Mouse (Mus musculus): ENCODE measurements around the gene Slc25a19. TPM values are rescaled to one million over a fixed set of nuclear protein-coding genes. Genes with fewer than 3 reads are reported as not detected.

The Slc25a19 gene
- total RNA-seq, 1 experiment from 2014 or later, result 14.2 TPM

Other genes starting within 250 kb of the Slc25a19 start
- gene Cdr2l, start 246.4 kb downstream of the Slc25a19 start, total RNA-seq (2017), result not detected in 3 replicates
- 57.9 to 84.5 TPM (median 60.9 TPM) in 3 replicates for gene Mrpl58, start 224.5 kb downstream of the Slc25a19 start, total RNA-seq (2017)
- gene Atp5h, start 208.3 kb downstream of the Slc25a19 start, total RNA-seq (2017), result 553 to 728 TPM (median 631 TPM) in 3 replicates
- 20.7 to 29.6 TPM (median 24.3 TPM) in 3 replicates for gene Kctd2, start 208.2 kb downstream of the Slc25a19 start, total RNA-seq (2017)
- not detected in 3 replicates for gene Trim80, start 187.8 kb downstream of the Slc25a19 start, total RNA-seq (2017)
- gene Slc16a5, start 165.8 kb downstream of the Slc25a19 start, total RNA-seq (2017), result 0.39 TPM in 1 of 3 replicates, not detected in the others
- gene Armc7, start 152.6 kb downstream of the Slc25a19 start, total RNA-seq (2017), result 23.8 to 24.6 TPM (median 24.2 TPM) in 3 replicates
- 154 to 190 TPM (median 179 TPM) in 3 replicates for gene Nt5c, start 136.4 kb downstream of the Slc25a19 start, total RNA-seq (2017)
- gene Jpt1, start 113.9 kb downstream of the Slc25a19 start, total RNA-seq (2017), result 230 to 253 TPM (median 234 TPM) in 3 replicates
- 356 to 417 TPM (median 357 TPM) in 3 replicates for gene Sumo2, start 92.0 kb downstream of the Slc25a19 start, total RNA-seq (2017)
- 44.3 to 90.7 TPM (median 75.8 TPM) in 3 replicates for gene Nup85, start 63.9 kb downstream of the Slc25a19 start, total RNA-seq (2017)
- gene Mrps7, start 24.4 kb downstream of the Slc25a19 start, total RNA-seq (2017), result 20.4 to 30.1 TPM (median 20.7 TPM) in 3 replicates
- gene Gga3, start 24.2 kb downstream of the Slc25a19 start, total RNA-seq (2017), result 32.1 to 47.8 TPM (median 37.8 TPM) in 3 replicates
- 37.5 to 42.1 TPM (median 41.2 TPM) in 3 replicates for gene Mif4gd, start 15.3 kb downstream of the Slc25a19 start, total RNA-seq (2017)
- 28.1 to 56.7 TPM (median 47.2 TPM) in 3 replicates for gene Grb2, start 80.3 kb upstream of the Slc25a19 start, total RNA-seq (2017)
- 10.8 to 33.1 TPM (median 10.9 TPM) in 3 replicates for gene Tmem94, start 137.1 kb upstream of the Slc25a19 start, total RNA-seq (2017)
- 0.19 to 5.1 TPM (median 0.78 TPM) in 3 replicates for gene Caskin2, start 185.3 kb upstream of the Slc25a19 start, total RNA-seq (2017)
- gene Tsen54, start 186.4 kb upstream of the Slc25a19 start, total RNA-seq (2017), result 6.3 to 11.7 TPM (median 7.3 TPM) in 3 replicates
- gene Llgl2, start 195.8 kb upstream of the Slc25a19 start, total RNA-seq (2017), result 10.4 to 25.9 TPM (median 10.7 TPM) in 3 replicates
- gene Myo15b, start 230.1 kb upstream of the Slc25a19 start, total RNA-seq (2017), result not detected in 3 replicates

All from monocyte, adult 5-6 weeks (primary cell).